11 mouse cellular contexts compared by ENCODE assay signal in the genomic region with DNA sequence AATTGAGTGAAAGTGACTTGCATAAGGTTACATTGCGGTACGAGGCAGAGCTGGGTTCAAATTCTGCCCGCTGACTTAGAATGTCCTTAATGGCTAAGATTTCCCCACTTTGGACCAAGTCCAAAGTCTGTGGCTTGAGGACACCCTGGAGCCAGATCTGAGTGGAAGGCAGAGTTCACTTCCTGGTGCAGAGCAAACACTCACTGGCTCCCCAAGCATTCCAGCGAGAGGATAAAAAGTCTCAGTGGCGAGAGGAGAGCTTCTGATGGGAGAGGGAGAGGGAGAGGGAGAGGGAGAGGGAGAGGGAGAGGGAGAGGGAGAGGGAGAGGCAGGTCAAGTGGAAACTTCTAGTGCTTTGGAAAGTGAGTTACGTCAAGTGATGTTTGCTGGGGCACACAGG.
DNase-seq lines count a peak whose midpoint lies in the region.
"Had no signal": no experiment of that assay in that cellular context is flagged by ENCODE, and none has a peak within 500 bp of the region (broad histone marks: within the 10 kb centered on the region; RNA-seq: fewer than 3 reads in every experiment).

No protein-coding gene starts in this region.

- DNase-seq in urinary bladder, postnatal 14 days (ENCODE audit: low spot score), result peak; percentile 51
- DNase-seq in urinary bladder, postnatal 36 days (ENCODE audit: low spot score in 2 of 2), result no peak
- DNase-seq in kidney, postnatal 10 days, result peak; percentile 47
- DNase-seq in lung, postnatal 14 days, result peak; percentile 67
- DNase-seq in right cerebral cortex, postnatal 36 days (ENCODE audit: low spot score in 2 of 2), result no peak
- DNase-seq in testis, postnatal 14 days (ENCODE audit: low spot score), result no peak
- no peak for DNase-seq in left cerebral cortex, adult 18-20 months (ENCODE audit: low spot score in 2 of 2)
- DNase-seq: adrenal gland, postnatal 14 days; cerebellum, postnatal 36 days; retina, postnatal 1 day; thymus, adult 2 months had no signal

Comparison
In these comparisons a context has a peak if more than half of its experiments do, and no peak if none do; other contexts are left out.
1. DNase-seq: peak in urinary bladder, postnatal 14 days (single experiment), kidney, postnatal 10 days (single experiment) and lung, postnatal 14 days (single experiment); none in urinary bladder, postnatal 36 days (0 of 2), right cerebral cortex, postnatal 36 days (0 of 2), testis, postnatal 14 days (single experiment) and left cerebral cortex, adult 18-20 months (0 of 2).